Mouse (Mus musculus): ENCODE results near the gene Rap2a. TPM values are rescaled to one million over a fixed set of nuclear protein-coding genes. Genes with fewer than 3 reads are reported as not detected.

The Rap2a gene
- polyA plus RNA-seq, 1 experiment from 2014 or later, result 19.2 TPM

GRCm38 (mm10) chr14:120484561-120484960 is 6.3 kb downstream of the Rap2a start:
- no peak for ATAC-seq (ENCODE audit: low FRiP score)
- WGBS, result 86% methylated on average over 5 of the region's 5 CpGs
- no peak for DNase-seq (ENCODE audit: low spot score)
- no peaks in the 10 kb centered on the region for H3K36me3 ChIP-seq (ENCODE audit: control insufficient read depth, insufficient read depth, low read length)
- no peaks in the 10 kb centered on the region for H3K27me3 ChIP-seq (ENCODE audit: control insufficient read depth, insufficient read depth, low read length)
- H3K9ac ChIP-seq (ENCODE audit: low read depth, low read length), result no peak overlapping the region
- no peaks in the 10 kb centered on the region for H3K4me1 ChIP-seq (replicated peaks; ENCODE audit: control insufficient read depth, insufficient read depth, low read length)
- no peak overlapping the region for H3K4me2 ChIP-seq (replicated peaks; ENCODE audit: low read depth, low read length)
- no peaks in the 10 kb centered on the region for H3K9me3 ChIP-seq (ENCODE audit: control insufficient read depth, low read length)
- no peak overlapping the region for H3K4me3 ChIP-seq (ENCODE audit: low read depth, low read length)
- H3K27ac ChIP-seq (ENCODE audit: low read depth, low read length), result no peak overlapping the region

DNA sequence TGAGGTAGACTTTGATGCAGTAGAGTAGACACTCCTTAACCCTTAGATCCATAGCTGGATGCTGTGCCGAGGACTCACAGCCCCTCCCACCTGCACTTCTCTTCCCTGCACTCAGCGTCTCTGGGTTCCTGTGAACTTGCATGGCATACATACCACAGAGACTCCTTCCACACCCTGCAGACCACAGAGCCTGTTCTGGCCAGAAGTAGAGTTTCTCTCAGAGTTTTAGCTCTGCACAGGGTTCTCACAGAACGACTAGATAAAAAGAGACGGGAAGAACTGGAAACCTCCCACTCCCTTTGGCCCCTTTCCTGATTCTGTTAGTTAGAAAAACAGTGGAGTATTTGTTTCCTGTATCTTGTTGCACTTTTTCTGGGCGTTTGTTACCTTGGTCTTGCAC is 18.0 kb downstream of the Rap2a start:
- no peaks in the 10 kb centered on the region for H3K4me1 ChIP-seq (replicated peaks; ENCODE audit: control insufficient read depth, insufficient read depth, low read length)
- no peak overlapping the region for H3K9ac ChIP-seq (ENCODE audit: low read depth, low read length)
- WGBS, result 69% methylated on average over 5 of the region's 5 CpGs
- no peak for DNase-seq (ENCODE audit: low spot score)
- no peak for ATAC-seq (ENCODE audit: low FRiP score)
- H3K9me3 ChIP-seq (ENCODE audit: control insufficient read depth, low read length), result no peaks in the 10 kb centered on the region
- no peak overlapping the region for H3K4me2 ChIP-seq (replicated peaks; ENCODE audit: low read depth, low read length)
- no peak overlapping the region for H3K4me3 ChIP-seq (ENCODE audit: low read depth, low read length)
- no peaks in the 10 kb centered on the region for H3K27me3 ChIP-seq (ENCODE audit: control insufficient read depth, insufficient read depth, low read length)
- no peak overlapping the region for H3K27ac ChIP-seq (ENCODE audit: low read depth, low read length)
- no peaks in the 10 kb centered on the region for H3K36me3 ChIP-seq (ENCODE audit: control insufficient read depth, insufficient read depth, low read length)

GRCm38 (mm10) chr14:120496827-120497226 is 18.6 kb downstream of the Rap2a start:
- H3K4me3 ChIP-seq (ENCODE audit: low read depth, low read length), result no peak overlapping the region

DNA sequence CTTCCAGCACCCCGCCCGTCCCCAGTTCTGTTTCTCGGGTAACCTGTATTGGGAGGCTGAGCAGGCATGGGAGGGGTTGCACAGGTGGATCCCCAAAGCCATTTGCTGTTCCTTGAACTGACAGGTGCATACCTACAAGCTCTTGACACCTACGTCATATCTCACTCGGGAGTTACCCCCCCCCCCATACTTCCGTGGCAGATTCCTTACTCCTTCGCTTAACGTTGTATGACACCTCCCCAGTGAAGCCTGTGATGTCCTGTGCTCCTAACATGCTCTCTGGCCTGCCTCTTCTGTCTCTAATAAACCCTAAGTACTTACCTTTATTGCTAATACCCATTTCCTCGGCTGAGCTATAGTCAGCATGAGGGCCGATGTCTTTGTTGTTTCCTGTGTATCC is 20.9 kb downstream of the Rap2a start:
- WGBS, result 93% methylated on average over 10 of the region's 10 CpGs
- no peaks in the 10 kb centered on the region for H3K9me3 ChIP-seq (ENCODE audit: control insufficient read depth, low read length)
- H3K9ac ChIP-seq (ENCODE audit: low read depth, low read length), result no peak overlapping the region
- no peak overlapping the region for H3K4me3 ChIP-seq (ENCODE audit: low read depth, low read length)
- DNase-seq (ENCODE audit: low spot score) (no peak), ATAC-seq (ENCODE audit: low FRiP score) (no peak)
- no peaks in the 10 kb centered on the region for H3K27me3 ChIP-seq (ENCODE audit: control insufficient read depth, insufficient read depth, low read length)
- no peak overlapping the region for H3K27ac ChIP-seq (ENCODE audit: low read depth, low read length)
- H3K4me2 ChIP-seq (replicated peaks; ENCODE audit: low read depth, low read length), result no peak overlapping the region
- H3K36me3 ChIP-seq (ENCODE audit: control insufficient read depth, insufficient read depth, low read length), result no peaks in the 10 kb centered on the region
- no peaks in the 10 kb centered on the region for H3K4me1 ChIP-seq (replicated peaks; ENCODE audit: control insufficient read depth, insufficient read depth, low read length)

More at GRCm38 (mm10) chr14:120496827-120497226, 18.6 kb downstream of the Rap2a start:
- no peak overlapping the region for H3K27ac ChIP-seq (ENCODE audit: low read depth, low read length)
- H3K27me3 ChIP-seq (ENCODE audit: control insufficient read depth, insufficient read depth, low read length), result no peaks in the 10 kb centered on the region
- no peaks in the 10 kb centered on the region for H3K9me3 ChIP-seq (ENCODE audit: control insufficient read depth, low read length)
- ATAC-seq (ENCODE audit: low FRiP score) (no peak), DNase-seq (ENCODE audit: low spot score) (no peak)
- H3K4me1 ChIP-seq (replicated peaks; ENCODE audit: control insufficient read depth, insufficient read depth, low read length), result no peaks in the 10 kb centered on the region
- no peak overlapping the region for H3K4me2 ChIP-seq (replicated peaks; ENCODE audit: low read depth, low read length)
- no peak overlapping the region for H3K9ac ChIP-seq (ENCODE audit: low read depth, low read length)
- no peaks in the 10 kb centered on the region for H3K36me3 ChIP-seq (ENCODE audit: control insufficient read depth, insufficient read depth, low read length)
- WGBS, result 86% methylated on average over 5 of the region's 5 CpGs

DNA sequence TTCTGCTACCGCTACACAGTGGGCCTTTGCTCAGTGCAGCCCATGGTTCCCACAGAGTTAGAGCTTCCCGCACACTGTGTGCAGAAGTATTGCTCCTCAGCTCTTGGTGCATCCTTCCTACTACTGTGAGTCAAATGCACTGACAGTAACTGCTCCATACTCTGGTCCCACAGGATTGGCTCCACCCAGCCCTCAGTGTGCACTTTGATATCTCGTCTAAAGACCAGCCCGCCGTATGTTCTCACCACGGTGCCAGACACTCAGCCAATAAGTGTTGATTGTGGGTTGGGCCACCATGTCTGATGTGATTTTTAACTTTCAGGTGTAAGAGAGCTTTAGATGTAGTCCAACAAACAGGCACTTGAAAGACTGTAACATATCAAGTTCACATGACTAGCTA is 21.4 kb downstream of the Rap2a start:
- no peak for DNase-seq (ENCODE audit: low spot score)
- Histone ChIP-seq H3K27me3 (ENCODE audit: control insufficient read depth, insufficient read depth, low read length) (no peaks in the 10 kb centered on the region), H3K4me1 (replicated peaks; ENCODE audit: control insufficient read depth, insufficient read depth, low read length) (no peaks in the 10 kb centered on the region), H3K36me3 (ENCODE audit: control insufficient read depth, insufficient read depth, low read length) (no peaks in the 10 kb centered on the region), H3K4me2 (replicated peaks; ENCODE audit: low read depth, low read length) (no peak overlapping the region), H3K9ac (ENCODE audit: low read depth, low read length) (no peak overlapping the region), H3K27ac (ENCODE audit: low read depth, low read length) (no peak overlapping the region), H3K4me3 (ENCODE audit: low read depth, low read length) (no peak overlapping the region), H3K9me3 (ENCODE audit: control insufficient read depth, low read length) (no peaks in the 10 kb centered on the region)
- no peak for ATAC-seq (ENCODE audit: low FRiP score)
- WGBS, result 93% methylated on average over 6 of the region's 6 CpGs

GRCm38 (mm10) chr14:120500021-120500560 is 21.8 kb downstream of the Rap2a start:
- WGBS, result 90% methylated on average over 12 of the region's 12 CpGs
- no peaks in the 10 kb centered on the region for H3K4me1 ChIP-seq (replicated peaks; ENCODE audit: control insufficient read depth, insufficient read depth, low read length)
- no peaks in the 10 kb centered on the region for H3K9me3 ChIP-seq (ENCODE audit: control insufficient read depth, low read length)
- no peak overlapping the region for H3K9ac ChIP-seq (ENCODE audit: low read depth, low read length)
- no peak overlapping the region for H3K4me3 ChIP-seq (ENCODE audit: low read depth, low read length)
- H3K36me3 ChIP-seq (ENCODE audit: control insufficient read depth, insufficient read depth, low read length), result no peaks in the 10 kb centered on the region
- DNase-seq (ENCODE audit: low spot score) (no peak), ATAC-seq (ENCODE audit: low FRiP score) (no peak)
- no peak overlapping the region for H3K4me2 ChIP-seq (replicated peaks; ENCODE audit: low read depth, low read length)
- no peaks in the 10 kb centered on the region for H3K27me3 ChIP-seq (ENCODE audit: control insufficient read depth, insufficient read depth, low read length)
- no peak overlapping the region for H3K27ac ChIP-seq (ENCODE audit: low read depth, low read length)

GRCm38 (mm10) chr14:120500791-120501190 is 22.5 kb downstream of the Rap2a start:
- H3K4me3 ChIP-seq (ENCODE audit: low read depth, low read length), result no peak overlapping the region
- no peak overlapping the region for H3K9ac ChIP-seq (ENCODE audit: low read depth, low read length)
- no peaks in the 10 kb centered on the region for H3K4me1 ChIP-seq (replicated peaks; ENCODE audit: control insufficient read depth, insufficient read depth, low read length)
- DNase-seq (ENCODE audit: low spot score) (no peak), ATAC-seq (ENCODE audit: low FRiP score) (no peak)
- H3K9me3 ChIP-seq (ENCODE audit: control insufficient read depth, low read length), result no peaks in the 10 kb centered on the region
- no peaks in the 10 kb centered on the region for H3K36me3 ChIP-seq (ENCODE audit: control insufficient read depth, insufficient read depth, low read length)
- H3K4me2 ChIP-seq (replicated peaks; ENCODE audit: low read depth, low read length), result no peak overlapping the region
- H3K27ac ChIP-seq (ENCODE audit: low read depth, low read length), result no peak overlapping the region
- no peaks in the 10 kb centered on the region for H3K27me3 ChIP-seq (ENCODE audit: control insufficient read depth, insufficient read depth, low read length)
- WGBS, result 90% methylated on average over 5 of the region's 5 CpGs

- Histone ChIP-seq H3K4me2 (replicated peaks; ENCODE audit: low read depth, low read length) (no peak overlapping the region), H3K27me3 (ENCODE audit: control insufficient read depth, insufficient read depth, low read length) (no peaks in the 10 kb centered on the region), H3K4me1 (replicated peaks; ENCODE audit: control insufficient read depth, insufficient read depth, low read length) (no peaks in the 10 kb centered on the region), H3K36me3 (ENCODE audit: control insufficient read depth, insufficient read depth, low read length) (no peaks in the 10 kb centered on the region), H3K9me3 (ENCODE audit: control insufficient read depth, low read length) (no peaks in the 10 kb centered on the region), H3K4me3 (ENCODE audit: low read depth, low read length) (no peak overlapping the region), H3K27ac (ENCODE audit: low read depth, low read length) (no peak overlapping the region), H3K9ac (ENCODE audit: low read depth, low read length) (no peak overlapping the region)
- ATAC-seq (ENCODE audit: low FRiP score) (no peak), DNase-seq (ENCODE audit: low spot score) (no peak)
- 94% methylated on average over 12 of the region's 12 CpGs for WGBS
Observed at GRCm38 (mm10) chr14:120503641-120504040, 25.4 kb downstream of the Rap2a start.

DNA sequence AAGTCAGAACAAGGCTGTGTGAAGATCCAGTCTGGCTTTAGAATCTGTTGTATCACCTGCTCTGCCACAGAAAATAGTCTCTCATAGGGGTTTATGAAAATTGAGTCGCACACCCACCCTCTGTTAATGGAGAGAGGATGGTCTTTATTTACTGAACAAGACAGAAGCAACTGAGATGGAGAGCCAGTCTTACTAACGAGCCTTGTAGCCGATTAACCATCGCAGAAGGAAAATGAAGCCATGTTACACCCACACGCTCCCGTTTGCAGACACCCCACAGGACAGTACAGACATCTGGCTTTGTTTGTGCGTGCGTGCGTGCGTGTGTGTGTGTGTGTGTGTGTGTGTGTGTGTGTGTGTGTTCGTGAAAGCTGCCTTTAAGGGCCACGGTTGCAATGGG is 26.2 kb downstream of the Rap2a start:
- no peaks in the 10 kb centered on the region for H3K9me3 ChIP-seq (ENCODE audit: control insufficient read depth, low read length)
- H3K4me2 ChIP-seq (replicated peaks; ENCODE audit: low read depth, low read length), result no peak overlapping the region
- no peak for ATAC-seq (ENCODE audit: low FRiP score)
- WGBS, result 94% methylated on average over 12 of the region's 12 CpGs
- no peak overlapping the region for H3K27ac ChIP-seq (ENCODE audit: low read depth, low read length)
- no peak overlapping the region for H3K9ac ChIP-seq (ENCODE audit: low read depth, low read length)
- no peak overlapping the region for H3K4me3 ChIP-seq (ENCODE audit: low read depth, low read length)
- H3K4me1 ChIP-seq (replicated peaks; ENCODE audit: control insufficient read depth, insufficient read depth, low read length), result no peaks in the 10 kb centered on the region
- DNase-seq (ENCODE audit: low spot score), result no peak
- no peaks in the 10 kb centered on the region for H3K36me3 ChIP-seq (ENCODE audit: control insufficient read depth, insufficient read depth, low read length)
- H3K27me3 ChIP-seq (ENCODE audit: control insufficient read depth, insufficient read depth, low read length), result no peaks in the 10 kb centered on the region

Measured in hindbrain, embryonic 11.5 days (tissue).